Mouse (Mus musculus): ENCODE data around the gene Pex13. TPM values are rescaled to one million over a fixed set of nuclear protein-coding genes. Genes with fewer than 3 reads are reported as not detected.

The Pex13 gene
- 42.4 and 77.3 TPM in 2 replicates for polyA plus RNA-seq (2015; fragmentation: Nextera tagmentation; extraction: Ambion mirVana)

DNA sequence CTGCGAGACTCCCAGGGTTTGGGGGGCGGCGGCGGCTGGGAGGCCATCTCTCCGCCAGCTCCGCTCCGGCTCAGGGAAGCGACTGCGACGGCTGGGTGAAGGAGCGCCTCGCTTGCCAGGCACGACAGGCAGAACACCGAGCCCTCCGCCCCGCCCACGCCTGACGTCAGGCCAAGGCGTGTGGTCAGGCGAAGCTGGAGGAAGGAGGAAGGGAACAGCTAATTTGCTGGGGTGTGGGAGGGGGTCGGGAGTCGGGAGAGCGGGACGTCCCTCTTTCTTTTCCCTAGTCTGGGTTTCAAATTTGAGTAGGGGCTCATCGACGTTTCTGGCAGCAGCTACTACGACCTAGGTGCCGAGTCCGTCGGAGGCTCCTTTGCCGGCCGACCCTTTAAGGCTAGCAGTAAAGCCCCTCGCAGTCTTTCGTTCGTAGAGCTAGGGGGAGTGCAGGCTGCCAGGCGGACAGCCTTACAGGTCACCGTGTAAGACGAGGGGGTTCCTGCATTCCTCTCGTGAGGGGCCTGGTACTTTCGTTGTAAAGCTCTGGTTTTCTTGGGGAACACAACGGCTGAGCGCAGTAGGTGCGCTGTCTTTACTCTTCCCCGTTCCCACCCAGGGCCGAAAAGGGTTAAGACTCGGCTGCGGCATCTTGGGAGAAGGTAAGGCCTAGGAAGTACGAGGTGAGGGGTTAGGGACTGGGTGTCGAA, at the start of gene Pex13:
Gene Pex13 (minus strand): TSS at position 162 of the 704 bp plus-strand sequence.

DNA sequence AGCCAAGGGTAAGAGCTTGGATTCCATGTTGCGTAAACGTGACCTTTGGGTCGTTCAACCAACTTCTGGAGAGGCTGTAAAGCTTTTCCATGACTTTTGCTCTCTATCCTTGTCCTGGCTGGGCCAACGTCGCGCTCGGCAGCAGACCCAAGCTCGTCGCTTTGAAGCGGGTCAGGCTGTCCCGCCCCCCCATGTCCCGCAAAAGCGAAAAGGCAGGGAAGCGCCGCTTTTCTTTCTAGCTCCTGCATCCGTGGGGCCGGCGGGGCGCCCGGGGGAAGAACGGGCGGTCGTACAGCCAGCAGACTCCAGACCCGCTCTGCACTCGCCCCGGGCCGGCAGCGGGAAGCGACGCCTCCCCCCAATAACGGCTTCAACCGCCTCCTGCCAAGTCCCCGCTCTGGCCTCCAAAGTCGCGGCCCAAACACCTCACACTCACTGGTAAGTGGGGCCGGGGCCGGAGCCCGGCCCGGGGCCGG, 410 bp downstream of the Pex13 start, which contains the start of gene Pus10:
Gene Pus10 (plus strand): TSS at position 364 of the 476 bp plus-strand sequence.

DNA sequence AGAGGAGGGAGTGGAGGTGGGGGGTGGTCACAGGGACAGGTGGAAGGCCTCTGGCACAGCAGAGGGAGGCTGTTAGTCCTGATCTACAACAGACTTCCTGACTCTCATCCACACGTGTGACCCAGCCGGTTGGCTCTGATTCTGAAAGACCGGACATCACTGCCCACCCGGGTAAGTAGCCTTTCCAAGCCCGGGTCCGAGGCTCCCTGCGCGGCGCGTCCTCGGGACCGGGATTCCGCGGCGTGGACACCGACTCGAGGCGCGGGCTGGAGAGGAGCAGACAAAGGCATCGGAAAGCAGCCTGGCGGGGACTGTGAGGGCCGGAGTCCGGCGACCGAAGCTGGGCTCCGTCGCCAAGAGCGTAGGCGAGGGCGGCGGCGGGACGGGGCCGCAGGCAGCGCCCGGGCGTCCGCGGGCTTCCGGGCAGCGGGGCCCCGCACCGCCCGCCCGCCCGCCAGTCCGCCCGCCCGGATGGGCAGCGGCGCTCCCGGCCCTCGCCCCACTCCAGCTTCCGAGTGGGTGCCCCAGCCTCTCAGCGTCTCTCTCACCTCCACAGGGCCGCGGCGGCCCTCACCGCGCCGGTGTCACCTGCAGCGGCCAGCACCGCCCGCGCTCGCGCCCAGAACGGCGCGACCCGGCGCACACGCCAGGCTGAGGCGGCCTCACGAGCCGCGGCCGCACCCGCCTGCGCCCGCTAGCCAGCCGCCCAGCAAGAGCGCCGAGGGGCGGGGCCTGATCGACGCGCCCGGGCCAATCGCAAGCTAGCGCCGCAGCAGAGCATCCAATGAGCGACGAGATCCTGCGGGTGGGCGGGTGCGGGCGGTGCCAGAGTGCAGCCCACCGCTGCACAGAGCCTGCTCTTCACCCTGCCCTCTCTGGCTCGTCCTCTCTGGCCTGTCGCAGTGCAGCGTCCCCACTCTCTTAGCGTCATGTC, 32.5 kb downstream of the Pex13 start, which contains the start of gene 0610010F05Rik:
Gene 0610010F05Rik (minus strand): TSS at position 695 of the 934 bp plus-strand sequence.

Other genes starting within 250 kb of the Pex13 start
- 24.7 and 30.3 TPM in 2 replicates for gene Ahsa2, start 167.9 kb downstream of the Pex13 start, polyA plus RNA-seq (2015; fragmentation: Nextera tagmentation; extraction: Ambion mirVana)
- gene 1700093K21Rik, start 144.8 kb downstream of the Pex13 start, polyA plus RNA-seq (2015; fragmentation: Nextera tagmentation; extraction: Ambion mirVana), result not detected in 2 replicates
- 28.4 and 29.8 TPM in 2 replicates for gene 0610010F05Rik, start 32.3 kb downstream of the Pex13 start, polyA plus RNA-seq (2015; fragmentation: Nextera tagmentation; extraction: Ambion mirVana)
- gene Pus10, start 285 bp downstream of the Pex13 start, polyA plus RNA-seq (2015; fragmentation: Nextera tagmentation; extraction: Ambion mirVana), result 14.0 and 15.4 TPM in 2 replicates
- 0.55 and 1.0 TPM in 2 replicates for gene Rel, start 105.0 kb upstream of the Pex13 start, polyA plus RNA-seq (2015; fragmentation: Nextera tagmentation; extraction: Ambion mirVana)
- 7.1 and 8.7 TPM in 2 replicates for gene Papolg, start 229.3 kb upstream of the Pex13 start, polyA plus RNA-seq (2015; fragmentation: Nextera tagmentation; extraction: Ambion mirVana)